Mouse (Mus musculus) stomach, embryonic 16.5 days (tissue): Measurements from ENCODE around the gene Shf. TPM values are rescaled to one million over a fixed set of nuclear protein-coding genes. Genes with fewer than 3 reads are reported as not detected.

ENCODE experiments used
- ATAC-seq: fragments of 200-750 bp; cut with Nextera tagmentation; 2 replicates; pipeline ENCODE4 v1.8.0; 2017; ENCODE audit warnings: moderate number of reproducible peaks, moderate TSS enrichment; ENCODE audit not compliant: insufficient read depth, low FRiP score
- H3K27ac ChIP-seq: fragments of 300-500 bp; sonication (generic); 2 replicates; pipeline ENCODE4 v1.5.1; 2014; ENCODE audit warnings: low read length
- H3K27me3 ChIP-seq: fragments of 300-500 bp; sonication (generic); 2 replicates; pipeline ENCODE4 v1.6.1; 2014; ENCODE audit warnings: low read length, control low read depth, mixed read lengths; ENCODE audit not compliant: control insufficient read depth, insufficient read depth
- H3K36me3 ChIP-seq: fragments of 300-500 bp; sonication (generic); 2 replicates; pipeline ENCODE4 v1.6.1; 2014; ENCODE audit warnings: low read length; ENCODE audit not compliant: control insufficient read depth, insufficient read depth
- H3K4me1 ChIP-seq: fragments of 300-500 bp; sonication (generic); 2 replicates; pipeline ENCODE4 v1.6.1; 2014; ENCODE audit warnings: low read length, control low read depth, mixed read lengths; ENCODE audit not compliant: control insufficient read depth, insufficient read depth
- H3K4me2 ChIP-seq: fragments of 300-500 bp; sonication (generic); 2 replicates; pipeline ENCODE4 v1.6.1; 2014; ENCODE audit warnings: low read depth, low read length, mixed read lengths
- H3K4me3 ChIP-seq: fragments of 300-500 bp; sonication (generic); replicated peaks from 2 replicates; pipeline ENCODE4 v1.5.1; 2014; ENCODE audit warnings: mild to moderate bottlenecking, low read length
- H3K9ac ChIP-seq: fragments of 300-500 bp; sonication (generic); 2 replicates; pipeline ENCODE4 v1.6.1; 2014; ENCODE audit warnings: low read length
- H3K9me3 ChIP-seq: fragments of 300-500 bp; sonication (generic); replicated peaks from 2 replicates; pipeline ENCODE4 v1.6.1; 2016; ENCODE audit warnings: low read length, control low read depth; ENCODE audit not compliant: control insufficient read depth
- WGBS: fragments of 180-500 bp; shearing (Covaris S2); extraction: QIAGEN DNeasy Blood & Tissue Kit; methylation state at CpG from one replicate; pipeline ENCODE4 v1.1.7; 2014; 5-methylcytosine and 5-hydroxymethylcytosine counted together
- polyA plus RNA-seq: library from polyadenylated mRNA; unstranded; fragments of >200 nt; fragmentation: Nextera tagmentation; extraction: Ambion mirVana; gene quantifications from 2 replicates; pipeline ENCODE4 v1.2.1, GENCODE M21; 2015

Shf gene
- polyA plus RNA-seq, 1 experiment from 2014 or later, result 2.5 TPM

- 59% methylated on average over 4 of the region's 4 CpGs for WGBS
- Histone ChIP-seq H3K36me3 (no peaks in the 10 kb centered on the region), H3K9me3 (no peaks in the 10 kb centered on the region)
These were observed 51.6 kb downstream of the Shf start for GRCm38 (mm10) chr2:122317384-122317783.

GRCm38 (mm10) chr2:122315372-122315771 lies 53.6 kb downstream of the Shf start, which contains the start of gene Duox1:
Duox1 (plus strand) TSS chr2:122315672.
- Histone ChIP-seq H3K27me3 (peaks cover 25% of the 10 kb centered on the region), H3K9me3 (no peaks in the 10 kb centered on the region), H3K4me1 (no peaks in the 10 kb centered on the region; the same call in 1 of the 2 replicates), H3K36me3 (no peaks in the 10 kb centered on the region), H3K4me3 (no peak within 1 kb of the TSS), H3K27ac (no peak within 1 kb of the TSS), H3K9ac (no peak within 1 kb of the TSS), H3K4me2 (0 out of 2 replicates have a peak within 1 kb of the TSS, but pooled peaks have one; percentile 48)
- WGBS, result 86% methylated on average over 7 of the region's 7 CpGs
- no peak for ATAC-seq

More at GRCm38 (mm10) chr2:122317384-122317783, 51.6 kb downstream of the Shf start:
- Histone ChIP-seq H3K27me3 (peaks cover 19% of the 10 kb centered on the region), H3K9ac (no peak overlapping the region), H3K4me2 (no peak overlapping the region), H3K4me1 (no peaks in the 10 kb centered on the region; the same call in 1 of the 2 replicates), H3K4me3 (no peak overlapping the region), H3K27ac (no peak overlapping the region)
- ATAC-seq, result no peak

DNA sequence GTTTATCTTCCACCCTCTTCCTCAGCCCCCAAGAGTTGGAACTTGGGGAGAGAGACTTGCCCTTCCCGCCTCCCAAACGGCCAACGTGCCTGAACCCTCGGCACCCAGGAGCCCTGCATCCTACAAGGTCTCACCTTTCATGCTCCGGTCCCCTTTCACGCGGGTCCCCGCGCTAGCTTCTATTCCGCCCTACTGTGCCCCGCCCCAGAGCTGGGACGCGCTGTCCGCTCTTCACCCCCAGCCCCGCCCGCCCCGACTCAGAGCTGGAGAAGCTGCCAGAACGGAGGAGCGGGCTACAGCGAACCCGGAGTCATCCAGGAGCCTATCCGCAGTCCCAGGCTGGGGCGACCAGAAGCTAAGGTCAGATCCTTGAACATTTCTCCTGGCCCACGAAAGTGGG lies 55.4 kb downstream of the Shf start, which contains the start of gene Duoxa1:
TSS of gene Duoxa1 (minus strand) at position 195 of the 400 bp plus-strand sequence.
- WGBS, result 3% methylated on average over 24 of the region's 24 CpGs
- peak within 1 kb of the TSS; percentile 48 for H3K4me2 ChIP-seq
- no peaks in the 10 kb centered on the region; the same call in 1 of the 2 replicates for H3K4me1 ChIP-seq
- peak within 1 kb of the TSS; percentile 4; the same call in 1 of the 2 replicates for H3K27ac ChIP-seq
- H3K36me3 ChIP-seq, result no peaks in the 10 kb centered on the region
- peak within 1 kb of the TSS; percentile 40 for H3K9ac ChIP-seq
- peak within 1 kb of the TSS; percentile 37 for H3K4me3 ChIP-seq
- peaks cover 32% of the 10 kb centered on the region for H3K27me3 ChIP-seq
- H3K9me3 ChIP-seq, result no peaks in the 10 kb centered on the region
- peak; percentile 70; the same call in 1 of the 2 replicates for ATAC-seq

DNA sequence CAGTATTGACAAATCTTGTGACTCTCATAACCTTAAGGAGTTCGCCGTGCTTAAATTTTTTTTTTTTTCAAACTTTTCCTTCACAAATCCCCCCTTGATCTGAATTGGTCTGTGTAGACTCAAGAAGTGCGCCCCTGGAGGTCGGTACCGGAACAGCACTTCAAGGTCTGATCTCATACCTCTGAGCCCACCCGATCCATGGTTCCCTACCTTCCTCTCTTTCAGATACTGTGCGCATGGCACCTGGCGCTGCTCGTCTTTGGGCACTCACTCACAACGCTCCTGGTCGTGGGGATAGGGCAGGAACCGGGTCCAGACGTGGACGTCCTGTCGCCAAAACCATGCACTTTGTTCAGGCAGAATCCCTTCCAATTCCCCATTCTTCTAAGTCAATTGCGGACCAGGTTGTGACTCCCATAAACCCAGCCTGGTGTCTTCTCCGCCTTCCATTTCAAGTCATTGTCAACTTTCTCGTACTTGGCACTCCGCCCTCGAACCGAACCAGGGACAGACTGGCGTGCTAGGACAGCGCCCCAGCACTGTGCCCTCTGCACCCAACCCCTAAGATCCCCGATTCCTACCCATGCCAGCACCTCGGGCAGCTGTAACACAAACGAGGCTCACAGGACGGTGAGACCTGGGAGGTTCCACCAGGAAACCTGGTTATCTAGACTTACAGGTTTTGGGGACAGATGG lies 56.1 kb downstream of the Shf start:
- peak overlapping the region; percentile 40 for H3K9ac ChIP-seq
- no peaks in the 10 kb centered on the region; the same call in 1 of the 2 replicates for H3K4me1 ChIP-seq
- H3K4me2 ChIP-seq, result peak overlapping the region; percentile 48
- H3K36me3 ChIP-seq, result no peaks in the 10 kb centered on the region
- no peaks in the 10 kb centered on the region for H3K9me3 ChIP-seq
- ATAC-seq, result peak; percentile 77; the same call in 1 of the 2 replicates
- peak overlapping the region; percentile 4; the same call in 1 of the 2 replicates for H3K27ac ChIP-seq
- H3K4me3 ChIP-seq, result peak overlapping the region; percentile 37
- peaks cover 32% of the 10 kb centered on the region for H3K27me3 ChIP-seq
- 4% methylated on average over 27 of the region's 27 CpGs for WGBS

DNA sequence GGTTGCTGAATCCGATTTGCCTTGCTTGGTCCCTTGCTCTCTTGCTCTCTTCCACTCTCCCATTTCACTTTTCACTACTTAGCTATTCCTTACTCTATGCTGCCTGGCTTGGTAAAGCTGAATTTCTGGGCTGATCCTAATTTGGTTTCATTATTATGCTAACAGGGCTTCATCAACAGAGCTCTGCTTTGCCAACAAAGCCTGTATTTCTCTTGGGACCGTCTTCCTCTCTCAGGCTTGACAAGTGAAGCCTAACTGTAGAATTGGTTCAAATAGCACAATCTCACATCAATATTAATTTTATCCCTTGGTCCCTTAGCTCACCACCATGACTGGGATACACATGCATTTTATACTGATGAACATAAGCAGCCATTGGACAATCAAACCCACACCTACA lies 57.4 kb downstream of the Shf start:
- Histone ChIP-seq H3K27ac (no peak overlapping the region), H3K4me2 (no peak overlapping the region), H3K9ac (no peak overlapping the region), H3K27me3 (peaks cover 35% of the 10 kb centered on the region), H3K36me3 (no peaks in the 10 kb centered on the region), H3K9me3 (no peaks in the 10 kb centered on the region), H3K4me3 (no peak overlapping the region), H3K4me1 (no peaks in the 10 kb centered on the region; the same call in 1 of the 2 replicates)
- 56% methylated on average over 2 of the region's 2 CpGs for WGBS
- no peak for ATAC-seq

DNA sequence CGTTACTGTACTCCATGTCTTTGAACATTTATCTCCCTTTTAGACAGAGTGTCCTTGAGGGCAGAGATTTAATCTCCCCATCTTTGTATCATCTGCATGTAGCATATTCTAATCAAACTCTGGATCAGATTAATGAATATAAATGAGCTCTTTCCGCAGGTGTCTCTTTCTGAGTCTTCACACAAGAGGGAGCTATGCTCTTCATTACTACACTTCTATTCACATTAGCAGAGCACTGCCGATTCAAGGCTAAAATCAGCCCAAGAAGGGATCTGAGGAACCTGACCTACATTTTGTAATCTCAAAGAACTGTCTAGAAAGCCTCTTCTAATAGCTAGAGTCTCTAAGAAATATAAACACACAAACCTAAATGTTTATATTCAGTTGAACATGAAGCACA lies 59.3 kb downstream of the Shf start:
- peaks cover 4% of the 10 kb centered on the region; the same call in 1 of the 2 replicates for H3K4me1 ChIP-seq
- no peak overlapping the region for H3K4me3 ChIP-seq
- 33% methylated on average over 3 of the region's 3 CpGs for WGBS
- no peaks in the 10 kb centered on the region for H3K9me3 ChIP-seq
- peaks cover 38% of the 10 kb centered on the region for H3K27me3 ChIP-seq
- H3K36me3 ChIP-seq, result no peaks in the 10 kb centered on the region
- H3K27ac ChIP-seq, result no peak overlapping the region
- no peak for ATAC-seq
- no peak overlapping the region for H3K9ac ChIP-seq
- no peak overlapping the region for H3K4me2 ChIP-seq

GRCm38 (mm10) chr2:122306184-122306583 lies 62.8 kb downstream of the Shf start:
- H3K36me3 ChIP-seq, result no peaks in the 10 kb centered on the region
- H3K4me1 ChIP-seq, result peaks cover 8% of the 10 kb centered on the region
- WGBS, result 34% methylated on average over 4 of the region's 4 CpGs
- H3K27ac ChIP-seq, result peak overlapping the region; percentile 69; the same call in 1 of the 2 replicates
- ATAC-seq, result peak; percentile 54
- H3K4me3 ChIP-seq, result no peak overlapping the region
- 0 out of 2 replicates have a peak overlapping the region, but pooled peaks have one; percentile 26 for H3K9ac ChIP-seq
- no peak overlapping the region for H3K4me2 ChIP-seq
- peaks cover 43% of the 10 kb centered on the region for H3K27me3 ChIP-seq
- no peaks in the 10 kb centered on the region for H3K9me3 ChIP-seq

GRCm38 (mm10) chr2:122305097-122305892 lies 63.7 kb downstream of the Shf start:
- Histone ChIP-seq H3K4me1 (peaks cover 13% of the 10 kb centered on the region), H3K36me3 (no peaks in the 10 kb centered on the region), H3K9ac (no peak overlapping the region), H3K9me3 (no peaks in the 10 kb centered on the region), H3K4me3 (no peak overlapping the region), H3K27me3 (peaks cover 46% of the 10 kb centered on the region), H3K4me2 (0 out of 2 replicates have a peak overlapping the region, but pooled peaks have one; percentile 3), H3K27ac (no peak overlapping the region)
- WGBS, result 80% methylated on average over 16 of the region's 16 CpGs
- no peak for ATAC-seq
